Mouse (Mus musculus): ENCODE data around the gene Sgce.
"Not testable (repeated sequence)": the region's sequence is repeated elsewhere in the genome, so short reads cannot be mapped to it uniquely, and the experiment has no call there.

Gene Sgce

DNA sequence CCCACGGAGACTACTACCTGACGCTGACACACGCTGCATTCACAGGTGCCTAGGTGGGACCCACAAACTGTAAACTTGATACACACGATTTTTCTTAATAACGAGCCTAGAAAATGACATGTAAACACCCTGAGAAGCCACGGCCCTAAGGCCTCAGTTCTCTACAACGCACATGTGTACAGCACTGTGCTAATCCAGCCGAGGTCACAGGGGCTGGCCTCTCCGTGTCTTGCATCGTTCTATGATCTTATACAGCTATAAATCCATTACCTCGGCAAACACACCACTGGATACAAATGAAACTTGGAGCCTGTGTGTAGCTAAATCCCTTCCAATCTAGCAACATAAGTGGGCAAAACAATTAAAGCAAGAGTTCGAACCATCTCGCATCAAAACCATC is 24.3 kb downstream of the Sgce start:
- DNase-seq (ENCODE audit: low spot score), result no peak

DNA sequence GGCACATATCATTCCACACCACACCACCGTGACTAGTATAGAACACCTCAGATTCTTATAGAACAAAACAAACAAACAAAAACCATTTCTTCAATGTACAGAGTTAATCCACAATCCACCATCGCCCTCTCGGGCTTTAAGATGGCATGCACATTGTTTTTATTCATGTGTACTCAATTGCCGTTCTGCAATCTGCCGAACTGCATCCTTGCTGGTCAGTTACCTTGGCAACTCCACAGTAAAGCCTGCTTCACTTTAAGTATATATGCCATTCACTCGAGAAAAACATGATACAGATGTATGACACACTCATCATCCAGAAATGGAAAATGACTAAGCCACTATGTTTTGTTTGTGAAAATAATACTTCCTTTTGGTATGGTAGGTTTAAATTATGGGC is 24.9 kb downstream of the Sgce start:
- DNase-seq (ENCODE audit: low spot score), result no peak

DNA sequence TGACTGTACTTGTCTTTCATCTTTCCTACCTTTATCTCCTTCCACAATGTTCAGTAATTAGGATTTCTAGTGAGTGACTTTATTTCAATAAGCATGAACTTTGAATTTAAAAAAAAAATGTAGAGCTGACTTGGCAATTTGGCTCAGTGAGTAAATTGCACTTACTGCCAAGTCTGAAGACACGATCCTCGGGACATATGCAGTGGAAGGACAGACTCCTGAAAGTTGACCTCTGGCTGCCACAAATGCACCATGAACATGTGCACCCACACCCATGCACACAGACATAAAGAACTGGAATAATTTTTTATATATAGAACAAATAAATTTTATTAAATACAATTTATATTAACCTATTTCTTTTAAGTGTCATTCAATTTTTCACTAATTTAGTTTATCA is 29.7 kb downstream of the Sgce start:
- no peak for DNase-seq (ENCODE audit: low spot score)

DNA sequence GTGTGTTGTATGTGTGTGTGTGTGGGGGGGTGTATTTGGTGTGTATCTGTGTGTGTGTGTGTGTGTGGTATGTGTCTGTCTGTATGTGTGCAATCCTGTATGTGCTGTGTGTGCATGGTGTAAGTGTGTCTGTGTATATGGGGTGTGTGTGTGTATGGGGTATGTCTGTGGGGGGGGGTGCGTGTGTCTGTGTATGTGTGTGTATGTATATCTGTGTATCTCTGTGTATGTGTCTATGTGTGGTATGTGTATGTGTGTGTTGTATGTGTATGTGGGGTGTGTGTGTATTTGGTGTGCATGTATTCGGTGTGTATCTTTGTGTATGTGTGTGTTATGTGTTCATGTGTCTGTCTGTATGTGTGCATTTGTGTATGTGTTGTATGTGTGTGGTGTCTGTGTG is 30.8 kb downstream of the Sgce start:
- no peak for DNase-seq (ENCODE audit: low spot score)

DNA sequence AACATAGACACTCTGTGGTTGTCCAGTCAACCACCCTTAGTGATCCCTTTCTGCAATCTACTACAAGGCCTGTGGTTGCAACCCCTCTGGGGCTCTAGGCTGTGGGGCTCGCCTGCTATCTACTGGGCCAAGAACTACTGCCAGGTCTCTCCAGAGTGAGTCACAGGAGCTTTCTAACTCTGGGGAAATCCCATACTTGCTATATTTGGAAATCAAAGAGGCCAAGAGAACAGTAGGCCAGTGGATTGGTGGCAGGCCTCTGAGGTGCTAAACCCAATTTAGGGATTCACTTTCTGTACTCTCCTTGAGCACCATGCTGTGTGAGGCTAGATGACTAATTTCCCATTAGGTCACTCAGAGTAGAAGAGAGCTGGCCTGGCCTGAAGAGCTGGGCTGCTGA is 38.0 kb downstream of the Sgce start:
- DNase-seq (ENCODE audit: low spot score), result no peak

GRCm38 (mm10) chr6:4706415-4706814 is 40.6 kb downstream of the Sgce start:
- DNase-seq (ENCODE audit: low spot score), result no peak

DNA sequence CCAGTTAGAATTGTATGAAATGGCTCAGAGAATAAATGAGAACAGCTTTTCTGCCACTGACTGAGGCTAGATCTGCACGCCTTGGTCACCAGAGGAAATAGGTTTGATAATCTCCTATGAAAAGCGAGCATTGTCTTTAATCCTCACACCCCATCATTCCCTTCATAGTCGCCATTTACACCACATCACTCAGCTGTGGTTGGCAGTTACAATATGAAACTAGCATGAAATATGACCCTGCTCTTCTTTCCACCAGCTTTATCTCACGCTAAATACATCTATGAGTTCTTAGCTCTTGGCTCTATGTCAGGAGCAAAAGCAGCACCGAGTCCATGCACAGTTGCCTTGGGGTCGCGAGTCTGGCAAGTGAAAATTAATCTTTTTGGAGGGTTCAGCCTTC is 43.1 kb downstream of the Sgce start:
- no peak for DNase-seq (ENCODE audit: low spot score)

DNA sequence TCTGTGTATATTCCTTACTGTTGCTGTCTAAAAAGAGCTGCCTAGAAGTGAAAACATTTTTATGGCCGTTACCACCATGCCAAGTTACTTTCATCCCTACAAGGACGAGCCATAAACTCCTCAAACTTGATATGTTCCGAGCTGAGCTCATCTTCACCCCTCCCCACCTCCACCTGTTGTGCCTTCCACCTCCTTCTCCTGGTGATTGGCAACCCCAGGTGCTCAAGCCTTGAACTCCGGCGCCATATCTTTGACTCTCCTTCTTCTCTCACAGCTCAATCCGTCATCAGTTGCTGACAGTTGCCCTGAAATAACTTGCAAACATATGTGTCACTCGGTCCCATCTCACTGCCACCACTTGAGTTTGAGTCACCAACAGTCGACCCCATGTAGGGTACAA is 45.4 kb downstream of the Sgce start:
- DNase-seq (ENCODE audit: low spot score), result no peak

DNA sequence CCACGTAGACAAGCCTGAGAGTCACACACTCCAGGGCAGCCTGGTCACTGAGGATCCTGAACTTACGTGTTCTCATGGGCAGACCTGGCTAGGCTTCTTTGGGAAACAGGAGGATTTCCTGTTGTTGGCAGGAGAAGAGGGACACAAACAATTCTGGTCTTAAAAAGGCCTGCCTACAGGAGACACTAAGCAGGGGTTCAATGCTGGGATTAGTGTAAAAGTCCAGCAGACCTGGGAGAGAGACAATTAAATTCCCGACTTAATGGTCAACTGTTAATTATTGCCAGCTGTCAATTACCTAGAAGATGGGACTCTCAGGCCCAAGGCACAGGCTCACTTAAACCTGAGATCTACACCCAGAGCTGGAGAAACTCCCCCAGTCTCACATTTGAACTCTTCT is 51.2 kb downstream of the Sgce start:
- DNase-seq (ENCODE audit: low spot score), result no peak

DNA sequence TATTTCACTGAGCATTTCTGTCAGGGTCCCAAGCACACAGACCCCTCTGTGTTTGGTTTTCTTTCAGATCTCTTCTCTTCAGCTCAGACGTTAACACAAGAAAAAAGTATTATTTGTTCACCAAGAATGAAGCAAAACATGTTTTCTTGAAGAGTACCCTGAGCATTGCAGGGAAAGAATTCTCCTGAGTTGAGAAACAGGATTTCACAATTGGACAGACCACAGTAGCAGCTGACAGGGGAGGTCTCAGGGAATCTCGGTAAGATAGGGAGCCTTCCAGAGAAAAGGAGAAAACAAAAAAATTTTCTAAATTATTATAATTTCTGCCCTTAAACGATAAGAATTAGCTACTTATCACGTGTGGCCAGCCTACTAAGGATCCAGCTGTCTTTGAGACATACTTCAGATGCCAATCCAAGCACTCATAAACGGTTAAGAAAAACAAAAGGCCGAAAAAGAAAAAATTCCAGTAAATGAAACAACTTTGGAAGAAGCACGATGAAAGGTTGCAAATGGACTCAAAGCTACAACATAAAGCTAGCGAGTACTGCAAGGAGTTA is 52.3 kb downstream of the Sgce start:
- DNase-seq (ENCODE audit: low spot score), result no peak

DNA sequence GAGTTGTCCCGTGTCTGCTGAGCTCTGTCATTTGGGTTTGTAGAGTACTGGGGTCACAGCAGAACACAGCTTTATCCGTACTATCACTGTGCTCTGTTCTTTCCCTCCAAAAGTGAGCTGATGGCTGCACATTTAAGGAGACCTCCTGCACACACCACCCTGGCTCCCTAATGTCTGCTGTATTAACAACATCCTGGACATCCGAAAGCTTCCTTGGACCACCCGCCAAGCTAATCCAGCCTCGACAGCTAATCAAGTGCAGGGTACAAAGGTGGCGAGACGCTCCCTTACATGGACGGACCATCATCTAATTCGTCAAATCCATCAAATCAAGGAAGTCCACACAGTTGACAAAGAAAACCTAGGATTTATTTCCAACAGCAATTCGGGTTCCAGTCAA is 53.5 kb downstream of the Sgce start:
- DNase-seq (ENCODE audit: low spot score), result no peak

DNA sequence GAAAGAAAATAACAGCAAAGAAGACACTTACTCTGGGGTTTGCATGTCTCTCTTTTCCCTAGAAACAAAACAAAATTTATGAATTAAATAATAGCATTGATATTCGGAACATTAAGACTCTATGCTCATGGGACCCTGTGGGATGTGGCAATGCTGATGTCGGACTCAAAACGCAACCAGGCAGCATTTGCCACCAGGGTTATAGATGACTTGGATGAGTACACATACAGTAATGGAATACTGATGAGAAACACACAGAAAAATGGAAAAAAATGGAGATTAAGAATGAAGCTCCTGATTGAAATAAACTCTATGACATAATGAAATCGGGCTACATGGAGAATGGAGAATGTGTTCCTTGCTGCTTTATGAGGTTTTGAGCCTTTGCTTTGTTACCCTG is 56.6 kb downstream of the Sgce start:
- no peak for DNase-seq (ENCODE audit: low spot score)

DNA sequence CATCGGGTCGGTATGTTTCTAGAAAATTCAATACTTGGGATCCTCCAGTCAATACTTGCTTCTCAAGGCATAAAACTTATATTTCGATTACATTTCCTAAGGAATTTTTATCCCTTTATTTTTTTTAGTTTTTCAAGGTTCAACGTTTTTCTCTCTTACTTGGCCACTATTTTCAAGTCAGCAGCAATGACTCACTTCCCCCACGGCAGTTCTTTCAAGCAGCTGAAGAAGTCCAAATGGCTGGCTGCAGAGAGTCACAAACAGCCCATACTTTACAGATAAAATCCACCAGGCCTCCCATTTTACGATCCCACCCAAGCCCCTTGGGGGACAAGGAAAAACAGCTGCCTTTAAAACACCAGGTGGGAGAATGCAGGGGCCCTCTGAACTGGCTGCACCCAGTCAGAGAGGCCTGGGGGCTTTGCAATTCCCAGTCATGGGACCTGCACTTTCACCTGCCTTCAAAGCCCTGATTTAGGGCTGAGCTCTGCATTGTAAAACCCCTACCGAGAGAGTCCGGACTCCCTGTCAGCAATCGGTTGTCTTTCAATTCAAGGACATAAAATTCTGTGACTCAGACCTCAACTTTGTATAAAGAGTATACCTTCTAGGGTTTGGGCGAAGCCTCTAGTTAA is 62.2 kb downstream of the Sgce start:
- DNase-seq (ENCODE audit: low spot score), result no peak

DNA sequence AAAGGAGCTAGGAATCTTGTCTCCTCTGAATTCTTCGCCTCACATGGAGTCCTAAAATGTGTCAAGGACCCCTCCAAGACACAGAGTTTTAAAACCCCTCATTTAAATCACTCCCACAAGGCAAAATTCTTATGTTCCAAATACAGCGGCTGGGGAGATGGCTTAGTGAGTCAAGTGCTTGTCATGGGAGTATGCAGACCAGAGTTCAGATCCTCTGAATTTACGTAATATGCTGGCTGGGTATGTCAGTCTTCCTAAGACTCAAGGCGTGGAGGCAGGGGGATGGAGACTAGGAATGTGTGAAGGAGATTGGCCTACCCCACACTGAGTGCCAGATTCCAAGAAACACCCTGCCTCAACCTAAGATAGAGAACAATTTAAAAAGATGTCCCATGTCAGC is 66.4 kb downstream of the Sgce start:
- no peak for DNase-seq (ENCODE audit: low spot score)

DNA sequence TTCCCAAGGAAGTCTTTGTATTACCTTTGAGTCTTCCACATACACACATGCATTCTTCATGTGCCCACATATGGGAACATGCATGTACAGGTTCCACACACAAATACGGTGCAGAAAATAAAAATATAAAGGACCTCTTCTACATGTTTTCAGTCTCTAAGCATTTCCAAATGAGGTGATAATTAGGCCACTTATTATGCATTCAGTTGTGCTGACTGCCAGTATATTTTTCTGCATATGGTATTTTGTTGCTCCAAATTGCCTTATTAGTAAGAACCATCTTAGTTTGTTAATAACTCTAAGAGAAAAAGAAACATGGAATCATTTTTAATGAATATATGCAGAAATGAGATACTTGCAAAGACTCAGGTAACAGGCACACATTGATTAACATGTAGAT is 67.0 kb downstream of the Sgce start:
- DNase-seq (ENCODE audit: low spot score), result no peak

DNA sequence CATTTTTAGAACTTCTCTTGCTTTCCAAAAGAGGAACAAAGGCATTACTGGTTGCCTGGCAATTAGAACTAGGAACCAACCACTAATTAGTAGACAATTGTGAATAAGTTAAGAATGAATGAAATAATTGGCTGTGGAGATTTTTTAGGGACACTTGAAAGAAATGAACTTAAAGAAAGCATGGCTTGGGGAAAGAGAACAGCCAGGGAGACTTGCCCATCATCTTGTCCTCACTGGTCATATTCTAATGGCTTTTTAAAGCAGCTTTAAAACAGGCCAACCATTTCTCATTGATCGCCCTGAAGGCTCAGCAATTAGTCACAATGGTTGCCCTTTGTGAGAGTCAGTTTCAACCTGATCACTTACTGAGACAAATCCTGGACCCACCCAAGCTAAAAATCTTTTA is 69.6 kb downstream of the Sgce start:
- no peak for DNase-seq (ENCODE audit: low spot score)

- DNase-seq (ENCODE audit: low spot score), result no peak
These were observed 81.9 kb downstream of the Sgce start for GRCm38 (mm10) chr6:4665154-4665553.

DNA sequence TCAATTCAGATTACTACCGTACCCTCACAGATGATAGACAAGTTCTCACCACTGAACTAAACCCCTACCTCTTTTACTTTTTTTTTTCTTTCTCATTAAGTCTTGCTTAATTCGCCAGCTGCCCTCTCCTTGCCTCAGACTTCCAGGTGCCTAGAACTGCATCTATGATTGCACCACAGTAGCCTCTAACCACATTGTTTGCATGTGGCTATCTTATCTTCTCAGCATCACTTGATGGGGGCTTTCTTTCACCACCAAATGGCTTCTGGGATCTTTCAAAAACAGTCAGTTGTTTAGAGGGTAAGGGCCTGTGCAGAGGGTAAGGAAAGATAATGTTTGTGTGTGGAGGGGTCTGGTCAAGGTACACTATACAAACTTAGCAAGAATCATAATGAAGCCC is 82.7 kb downstream of the Sgce start:
- DNase-seq (ENCODE audit: low spot score), result no peak

DNA sequence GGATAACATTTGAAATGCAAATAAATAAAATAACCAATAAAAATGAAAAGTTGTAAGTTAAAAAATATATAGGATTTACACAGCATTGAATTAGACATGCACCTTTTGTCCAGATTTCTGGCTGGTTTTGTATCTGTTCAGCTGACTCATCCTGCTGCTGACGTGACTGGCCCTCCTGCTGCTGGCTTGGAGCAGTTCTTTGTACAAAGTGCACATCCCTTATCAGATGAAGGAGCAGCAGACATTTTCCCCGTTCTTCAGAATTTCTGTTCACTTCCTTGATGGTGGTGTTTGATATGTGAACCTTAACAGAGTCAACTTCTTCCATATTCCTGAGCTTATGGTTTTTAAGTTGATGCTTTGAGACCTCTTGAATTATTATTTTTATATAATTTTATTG is 83.5 kb downstream of the Sgce start:
- no peak for DNase-seq (ENCODE audit: low spot score)

GRCm38 (mm10) chr6:4658861-4659260 is 88.1 kb downstream of the Sgce start:
- no peak for DNase-seq (ENCODE audit: low spot score)

DNA sequence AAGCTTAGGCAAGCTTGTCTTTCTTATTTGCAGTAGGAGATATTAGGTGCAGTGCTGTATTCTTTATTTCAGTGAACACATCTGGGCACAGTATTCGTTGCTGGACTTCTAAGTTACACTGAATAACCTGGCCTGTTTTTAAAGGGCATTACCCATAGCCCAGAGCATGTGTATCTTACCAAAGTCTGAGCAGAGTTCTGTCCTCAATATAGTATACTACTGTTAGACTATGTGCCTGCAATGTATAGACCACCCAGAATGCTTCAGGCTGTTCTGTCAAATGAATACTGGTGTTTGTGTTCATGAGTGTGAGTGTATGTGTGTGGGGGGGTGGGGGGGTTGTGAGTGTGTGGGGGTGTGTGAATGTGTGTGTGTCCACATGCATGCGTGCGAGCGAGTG is 91.1 kb downstream of the Sgce start:
- no peak for DNase-seq (ENCODE audit: low spot score)

DNA sequence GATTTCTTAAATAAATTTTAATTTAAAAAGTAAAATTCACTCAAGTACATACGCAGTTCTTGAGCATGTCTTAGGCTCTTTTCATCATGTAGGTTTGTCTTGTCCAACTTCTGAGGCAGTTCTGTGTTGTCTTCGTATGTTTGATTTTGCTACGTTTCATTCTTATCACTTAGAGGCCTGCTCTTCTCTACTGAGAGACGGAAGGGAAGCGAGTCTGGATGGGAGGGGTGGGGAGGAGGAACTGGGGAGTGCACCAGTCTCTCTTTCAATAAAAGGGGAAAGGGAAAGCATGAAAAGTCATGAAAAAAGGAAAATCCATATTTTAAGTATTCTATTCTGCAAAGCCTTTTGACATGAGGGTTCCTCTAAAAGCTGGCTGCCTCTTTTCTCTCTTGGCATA is 91.5 kb downstream of the Sgce start:
- no peak for DNase-seq (ENCODE audit: low spot score)

DNA sequence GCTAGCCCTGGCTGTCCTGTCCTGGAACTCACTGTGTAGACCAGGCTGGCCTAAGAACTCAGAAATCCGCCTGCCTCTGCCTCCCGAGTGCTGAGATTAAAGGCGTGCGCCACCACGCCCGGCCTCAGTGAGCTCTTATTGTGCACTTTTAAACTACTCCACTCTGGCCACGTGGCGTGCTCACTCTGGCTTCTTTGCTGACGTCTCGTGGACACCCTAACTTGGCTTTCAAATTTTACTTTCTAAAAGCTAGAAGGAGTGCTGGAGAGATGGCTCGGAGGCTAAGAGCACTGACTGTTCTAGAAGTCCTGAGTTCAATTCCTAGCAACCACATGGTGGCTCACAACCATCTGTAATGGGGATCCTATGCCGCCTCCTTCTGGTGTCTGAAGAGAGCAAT is 93.3 kb downstream of the Sgce start:
- not testable (repeated sequence) for DNase-seq (ENCODE audit: low spot score)

DNA sequence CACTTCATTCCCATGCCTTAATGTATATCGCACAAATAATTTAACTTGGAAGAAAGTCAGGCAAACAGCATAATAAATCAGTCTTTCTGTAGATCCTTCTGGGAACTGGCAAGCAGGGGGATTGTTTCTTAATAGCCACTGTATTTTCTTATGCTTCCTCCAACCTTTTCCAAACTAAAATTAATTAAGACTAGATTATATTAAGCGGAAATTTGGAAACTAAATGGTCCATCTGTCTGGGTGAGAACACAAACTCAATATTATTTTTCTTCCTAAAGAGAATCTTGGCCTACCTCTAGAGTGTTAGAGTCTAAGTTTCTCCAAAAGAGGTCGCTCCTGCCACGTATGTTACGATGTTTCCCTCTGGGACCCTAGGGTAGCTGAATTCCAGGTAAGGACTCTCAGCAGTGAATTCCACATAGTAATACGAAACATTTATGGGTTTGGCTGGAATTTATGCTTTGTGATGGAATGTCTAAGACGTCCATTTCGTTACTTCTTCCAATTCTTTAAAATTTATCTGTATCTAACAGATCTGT is 94.3 kb downstream of the Sgce start:
- no peak for DNase-seq (ENCODE audit: low spot score)
